Mouse (Mus musculus) gastrocnemius, adult 2 months (tissue): ENCODE measurements at regions not wholly inside any gene's neighbourhood (a gene's known extent, or its start where the extent isn't known, plus 50 kb on each side); places are given as distances from the start of the nearest gene placed in this dataset.

Source experiments
- DNase-seq: peaks from one replicate; pipeline ENCODE4 v3.0.0; 2022
- H3K27ac ChIP-seq: fragments of 200-600 bp; 2 replicates; pipeline ENCODE4 v1.8.1; 2022; ENCODE audit warnings: mild to moderate bottlenecking
- H3K4me3 ChIP-seq: fragments of 200-600 bp; 2 replicates; pipeline ENCODE4 v1.8.1; 2022; ENCODE audit warnings: mild to moderate bottlenecking, moderate library complexity
- CTCF ChIP-seq: fragments of 200-600 bp; IDR thresholded peaks from 2 replicates; pipeline ENCODE4 v1.8.1; 2022; ENCODE audit warnings: antibody characterized with exemption, mild to moderate bottlenecking, moderate library complexity
- intact Hi-C: fragments of 180-260 bp; cut with DNase I; formaldehyde crosslinking; loops from one replicate; pipeline ENCODE4 v1.15.1; 2025

GRCm38 (mm10) chr8:126165486-126166095, 132.8 kb upstream of the Slc35f3 start:
- DNase-seq = no peak
- intact Hi-C loops = no loop called here
- H3K27ac ChIP-seq = no peak overlapping the region
- no peak overlapping the region for H3K4me3 ChIP-seq
- TF ChIP-seq CTCF = no peak

DNA sequence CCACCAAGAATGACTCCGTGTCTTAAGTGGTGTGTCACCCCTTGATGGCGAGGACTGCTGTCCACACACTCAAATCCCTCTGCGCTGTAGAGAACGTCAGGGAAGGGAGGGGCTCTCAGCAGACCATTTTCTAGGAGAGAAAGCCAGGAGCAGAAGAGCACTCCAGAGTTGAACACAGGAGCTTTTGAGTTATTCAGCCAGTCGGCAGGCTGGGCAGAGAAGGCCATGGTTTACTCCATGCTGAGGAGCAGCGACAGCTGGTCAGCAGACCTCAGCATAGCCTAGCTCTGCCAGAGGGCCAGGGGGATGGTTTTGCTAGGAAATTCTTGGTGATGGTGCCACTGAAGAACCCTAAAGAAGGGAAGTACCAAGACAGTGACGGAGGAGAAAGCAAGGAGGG, 132.0 kb upstream of the Slc35f3 start:
- Histone ChIP-seq H3K4me3 (no peak overlapping the region), H3K27ac (no peak overlapping the region)
- no peak for TF ChIP-seq CTCF
- intact Hi-C loops = no loop called here
- no peak for DNase-seq

DNA sequence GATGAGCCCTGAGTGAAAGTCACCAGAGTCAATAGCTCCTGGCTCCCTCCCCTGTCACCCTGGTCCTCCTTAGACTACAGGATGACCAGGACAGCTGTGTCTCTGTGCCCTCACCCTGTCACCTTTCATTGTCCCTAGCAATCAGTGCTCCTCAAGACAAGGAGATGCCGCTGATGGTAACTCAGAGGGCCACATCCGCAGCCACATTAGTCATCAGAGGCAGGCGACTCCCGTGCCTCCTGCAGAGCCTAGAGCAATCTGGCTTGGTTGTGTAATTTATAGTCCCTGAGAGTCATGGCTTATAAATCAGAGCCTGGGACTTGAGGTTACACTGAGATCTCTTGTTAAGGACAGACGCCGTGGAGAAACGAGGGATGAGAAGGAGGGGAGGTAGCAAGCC, 123.9 kb upstream of the Slc35f3 start:
- no peak for DNase-seq
- no peak overlapping the region for H3K27ac ChIP-seq
- TF ChIP-seq CTCF = no peak
- H3K4me3 ChIP-seq = no peak overlapping the region
- intact Hi-C loops = no loop called here

DNA sequence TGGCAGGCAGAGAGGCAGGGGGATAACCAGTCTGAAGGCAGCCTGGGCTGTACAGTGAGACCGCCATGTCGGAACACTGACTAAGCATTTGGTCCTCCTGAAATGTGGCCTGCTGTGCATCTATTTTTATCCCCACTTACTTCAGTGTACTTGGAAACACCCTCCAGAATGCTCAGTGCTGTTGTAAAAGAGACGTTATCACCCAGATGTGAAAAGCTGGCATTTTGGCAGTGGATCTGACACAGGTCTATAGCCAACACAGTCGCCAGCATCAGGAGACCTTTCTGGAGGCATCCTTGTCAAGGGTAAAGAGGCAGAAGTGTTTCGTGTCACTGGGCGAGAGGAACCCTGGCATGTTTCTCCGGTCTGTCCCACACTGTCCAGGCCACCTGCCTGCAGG, 122.1 kb upstream of the Slc35f3 start:
- DNase-seq = no peak
- intact Hi-C loops = no loop called here
- TF ChIP-seq CTCF = no peak

GRCm38 (mm10) chr8:126177855-126178254, 120.5 kb upstream of the Slc35f3 start:
- no peak for TF ChIP-seq CTCF
- intact Hi-C loops = no loop called here
- Histone ChIP-seq H3K27ac (no peak overlapping the region), H3K4me3 (no peak overlapping the region)
- DNase-seq = no peak

More for the DNA sequence above, 122.1 kb upstream of the Slc35f3 start:
- H3K4me3 ChIP-seq = no peak overlapping the region
- H3K27ac ChIP-seq = no peak overlapping the region

DNA sequence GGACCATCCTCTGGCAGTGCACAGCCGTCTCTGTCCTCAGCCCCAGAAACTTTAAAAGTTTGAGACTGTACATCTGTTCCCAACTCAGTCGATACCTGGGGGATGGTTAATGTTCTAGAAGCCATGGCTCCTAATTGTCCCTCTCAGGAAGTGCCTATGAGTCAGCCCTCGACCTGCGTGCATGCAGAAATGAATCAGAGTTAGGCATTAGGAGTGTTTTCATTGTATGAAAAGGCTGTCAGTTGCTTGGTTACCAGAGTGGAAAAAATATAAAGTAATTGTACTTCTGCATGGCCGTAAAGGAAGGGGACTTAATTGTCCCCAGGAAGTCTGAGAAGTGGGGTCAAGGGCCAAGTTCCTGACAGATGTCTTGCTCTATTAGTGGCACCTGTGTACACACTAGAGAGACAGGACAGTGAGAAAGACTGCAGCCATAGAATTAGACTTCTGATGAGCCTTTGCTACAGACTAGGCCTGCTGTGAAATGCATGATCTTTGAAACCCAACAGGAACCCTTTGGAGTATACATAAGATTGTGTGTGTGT, 109.5 kb upstream of the Slc35f3 start:
- no peak overlapping the region for H3K27ac ChIP-seq
- DNase-seq = no peak
- no peak for TF ChIP-seq CTCF
- no peak overlapping the region for H3K4me3 ChIP-seq
- intact Hi-C loops = no loop called here

DNA sequence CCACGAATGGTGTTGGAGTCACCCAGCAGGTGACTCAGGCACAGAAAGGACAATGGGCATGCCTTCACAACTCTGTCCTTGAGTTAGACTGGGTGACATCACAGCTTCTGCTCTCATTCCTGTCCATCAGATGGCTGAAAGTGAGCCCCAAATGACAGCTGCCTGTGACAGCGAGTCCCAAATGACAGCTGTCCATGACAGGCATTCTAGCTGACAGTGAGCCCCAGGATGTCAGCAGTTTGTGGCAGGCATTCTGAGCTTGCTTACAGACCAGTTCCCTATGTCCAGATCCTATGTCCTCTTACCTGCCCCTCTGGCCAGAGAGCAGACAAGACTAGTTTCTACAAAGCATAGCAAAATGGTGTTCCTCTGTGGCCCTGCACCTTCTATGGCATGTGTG, 102.7 kb upstream of the Slc35f3 start:
- Histone ChIP-seq H3K27ac (no peak overlapping the region), H3K4me3 (no peak overlapping the region)
- DNase-seq = no peak
- intact Hi-C loops = no loop called here
- TF ChIP-seq CTCF = no peak

- no peak for DNase-seq
- intact Hi-C loops = no loop called here
- TF ChIP-seq CTCF = no peak
- Histone ChIP-seq H3K27ac (no peak overlapping the region), H3K4me3 (no peak overlapping the region)
Measured at GRCm38 (mm10) chr8:126210561-126210960, 87.8 kb upstream of the Slc35f3 start.

- no peak for DNase-seq
- intact Hi-C loops = no loop called here
Measured at GRCm38 (mm10) chr8:126212802-126213201, 85.6 kb upstream of the Slc35f3 start.

GRCm38 (mm10) chr8:126214571-126214970, 83.8 kb upstream of the Slc35f3 start:
- Histone ChIP-seq H3K4me3 (no peak overlapping the region), H3K27ac (no peak overlapping the region)
- DNase-seq = no peak
- intact Hi-C loops = no loop called here
- no peak for TF ChIP-seq CTCF

More at GRCm38 (mm10) chr8:126212802-126213201, 85.6 kb upstream of the Slc35f3 start:
- no peak for TF ChIP-seq CTCF
- H3K27ac ChIP-seq = no peak overlapping the region
- H3K4me3 ChIP-seq = no peak overlapping the region

DNA sequence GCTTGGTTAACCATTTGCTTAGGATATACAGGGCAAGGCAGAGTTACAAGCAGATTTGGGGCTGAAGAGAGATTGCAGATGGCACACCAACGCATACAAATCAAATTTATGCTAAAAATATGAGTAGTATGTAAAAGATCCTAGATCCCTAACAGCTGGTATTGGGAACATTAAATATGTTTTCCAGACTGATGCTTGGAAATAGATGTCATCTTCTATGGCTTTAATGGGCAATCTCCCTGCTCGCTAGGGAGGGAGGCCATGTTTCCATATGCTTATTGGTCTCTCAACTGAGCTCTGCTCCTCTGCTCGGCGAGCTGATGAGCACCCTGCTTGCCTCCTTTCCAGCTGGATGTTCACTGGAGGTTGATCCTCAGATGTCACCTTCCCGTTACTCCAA, 82.0 kb upstream of the Slc35f3 start:
- intact Hi-C loops = no loop called here
- Histone ChIP-seq H3K27ac (no peak overlapping the region), H3K4me3 (no peak overlapping the region)
- DNase-seq = no peak
- no peak for TF ChIP-seq CTCF

DNA sequence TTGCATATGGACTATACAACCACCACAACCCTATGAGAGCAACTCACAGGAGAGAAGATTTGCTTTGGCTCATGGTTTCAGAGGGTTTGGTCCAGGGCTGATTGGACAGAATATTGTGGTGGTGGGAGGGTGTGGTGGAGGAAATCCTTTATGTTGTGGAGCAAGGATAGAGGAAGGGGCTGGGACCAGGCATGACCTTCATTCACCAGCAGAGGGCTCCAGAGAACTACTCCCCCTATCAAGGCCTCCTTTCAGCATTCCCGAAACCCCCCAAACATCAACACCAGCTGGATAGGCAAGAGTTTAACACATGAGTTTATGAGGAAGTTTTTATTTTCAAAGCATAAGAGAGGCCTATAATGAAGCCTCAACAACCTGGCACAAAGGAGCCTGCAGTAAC, 76.7 kb upstream of the Slc35f3 start:
- no peak overlapping the region for H3K4me3 ChIP-seq
- intact Hi-C loops = no loop called here
- no peak overlapping the region for H3K27ac ChIP-seq
- TF ChIP-seq CTCF = peak; percentile 25; the same call in 1 of the 2 replicates
- no peak for DNase-seq

DNA sequence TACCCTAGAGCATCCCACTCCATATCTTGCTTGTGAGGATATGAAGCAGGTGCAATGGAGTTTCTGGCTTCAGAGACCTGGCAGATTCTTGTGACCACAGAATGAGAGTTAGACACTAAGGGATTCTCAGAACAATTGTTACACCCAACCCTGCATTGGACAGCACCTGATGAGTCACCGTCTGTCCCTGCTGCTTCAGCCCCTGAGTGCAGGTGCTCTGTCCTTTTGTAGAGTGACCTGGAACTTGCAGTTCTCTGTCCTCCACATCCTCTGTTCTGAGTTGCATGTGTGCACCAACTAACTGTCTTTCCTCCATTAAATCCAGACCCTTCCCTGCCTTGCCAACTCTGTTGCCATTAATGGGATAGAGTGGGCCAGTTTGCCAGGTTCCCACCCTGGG, 66.6 kb upstream of the Slc35f3 start:
- Histone ChIP-seq H3K4me3 (no peak overlapping the region), H3K27ac (no peak overlapping the region)
- intact Hi-C loops = no loop called here
- no peak for DNase-seq
- TF ChIP-seq CTCF = no peak

DNA sequence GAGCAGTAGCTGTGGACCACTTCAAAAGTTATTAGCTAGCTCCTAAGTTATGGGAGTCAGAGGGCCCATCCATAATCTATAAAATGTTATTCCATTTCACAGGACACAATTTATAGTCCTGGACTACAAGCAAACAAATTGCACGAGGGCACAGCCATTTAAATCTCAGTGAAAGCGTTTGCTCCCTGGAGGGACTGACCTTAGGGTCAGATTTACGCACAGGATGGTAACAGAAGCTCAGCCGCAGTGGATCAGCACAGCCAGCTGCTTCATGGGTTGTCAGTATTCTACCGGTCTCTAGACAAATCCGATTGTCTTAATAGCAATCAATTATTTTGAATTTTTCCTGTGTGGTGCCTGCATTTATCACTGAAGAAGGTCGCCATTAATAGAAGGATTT, 65.8 kb upstream of the Slc35f3 start:
- no peak overlapping the region for H3K4me3 ChIP-seq
- intact Hi-C loops = no loop called here
- TF ChIP-seq CTCF = no peak

DNA sequence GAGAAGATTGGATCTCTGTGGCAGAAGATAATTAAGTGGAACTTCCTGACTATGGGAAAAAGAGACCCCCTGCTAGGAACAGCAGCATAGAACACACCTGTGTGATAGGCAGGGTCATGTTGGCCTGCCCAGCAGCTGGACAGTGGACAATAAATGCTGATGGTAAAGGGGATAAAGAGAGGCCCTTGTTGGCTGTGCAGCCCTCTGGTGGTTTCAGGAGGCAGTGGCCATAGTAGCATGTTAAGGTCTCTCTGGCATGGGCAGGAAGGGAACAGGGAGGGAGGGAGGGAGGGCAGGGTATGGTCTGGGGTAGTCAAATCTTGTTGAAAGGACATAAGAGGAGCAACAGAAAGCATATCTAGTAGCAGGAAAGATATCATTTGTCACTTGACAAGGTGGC, 58.7 kb upstream of the Slc35f3 start:
- Histone ChIP-seq H3K27ac (no peak overlapping the region), H3K4me3 (no peak overlapping the region)
- no peak for TF ChIP-seq CTCF
- DNase-seq = no peak
- intact Hi-C loops = no loop called here

More for the DNA sequence above, 65.8 kb upstream of the Slc35f3 start:
- no peak for DNase-seq
- H3K27ac ChIP-seq = no peak overlapping the region
